Mouse (Mus musculus): ENCODE measurements around the gene Srbd1. TPM values are rescaled to one million over a fixed set of nuclear protein-coding genes. Genes with fewer than 3 reads are reported as not detected.

The Srbd1 gene
- total RNA-seq, 2 experiments from 2014 or later = 18.8 to 20.6 TPM

- DNase-seq = peak; percentile 32 to 38
Observed at GRCm38 (mm10) chr17:86144537-86145078, 367 bp downstream of the Srbd1 start.

GRCm38 (mm10) chr17:86135835-86136234, 9.1 kb downstream of the Srbd1 start:
- DNase-seq = no peak

- peak; percentile 47 to 53 for DNase-seq
Observed at GRCm38 (mm10) chr17:86134461-86134860, 10.5 kb downstream of the Srbd1 start.

DNA sequence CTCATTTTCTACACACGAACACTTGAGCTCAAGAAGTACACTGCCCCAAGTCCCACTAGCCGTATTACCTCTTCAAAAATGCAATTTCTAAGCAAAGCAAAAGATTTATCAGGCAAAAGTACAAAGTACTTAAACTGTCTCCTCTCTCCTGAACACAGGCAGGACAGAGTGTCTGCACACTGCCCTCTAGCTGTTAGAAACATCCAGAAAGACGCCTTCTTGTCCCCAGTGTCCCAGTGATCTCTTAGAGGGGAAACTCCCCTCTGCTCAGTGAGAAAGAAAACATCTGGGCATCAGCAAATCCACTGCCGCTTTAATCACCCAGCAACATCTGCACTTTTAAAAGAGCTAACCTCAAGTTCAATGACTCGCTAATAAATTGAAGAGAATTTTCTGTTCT, 12.4 kb downstream of the Srbd1 start:
- DNase-seq = peak in 1 of 2 experiments; percentile 13

- no peak for DNase-seq
Observed at GRCm38 (mm10) chr17:86128198-86128597, 16.8 kb downstream of the Srbd1 start.

GRCm38 (mm10) chr17:86125908-86126307, 19.1 kb downstream of the Srbd1 start:
- peak in 1 of 2 experiments; percentile 11 for DNase-seq

GRCm38 (mm10) chr17:86123146-86123545, 21.8 kb downstream of the Srbd1 start:
- DNase-seq = no peak

DNA sequence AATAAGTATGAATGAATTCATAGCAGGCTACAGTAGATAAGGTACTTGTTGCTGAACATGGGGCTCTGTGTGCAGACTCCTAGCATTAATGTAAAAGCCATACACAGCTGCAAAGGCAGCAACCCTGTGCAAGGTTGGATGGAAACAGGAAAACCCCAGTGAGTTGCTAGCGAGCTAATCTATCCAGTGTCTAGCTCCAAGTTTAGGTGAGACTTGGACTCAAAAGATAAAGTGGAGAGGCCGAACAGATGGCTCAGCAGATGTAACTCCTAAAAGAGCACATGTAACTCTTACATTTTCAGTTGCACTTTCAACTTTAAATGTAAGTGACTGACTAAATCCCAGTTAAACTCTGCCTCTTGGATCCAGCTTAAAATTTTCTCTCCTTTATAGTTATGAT, 48.1 kb downstream of the Srbd1 start:
- DNase-seq = no peak

GRCm38 (mm10) chr17:86093124-86093523, 51.9 kb downstream of the Srbd1 start:
- DNase-seq = no peak

- DNase-seq = no peak
Observed at GRCm38 (mm10) chr17:86091631-86092030, 53.3 kb downstream of the Srbd1 start.

GRCm38 (mm10) chr17:86089893-86090588, 54.9 kb downstream of the Srbd1 start:
- DNase-seq = no peak

GRCm38 (mm10) chr17:86087922-86088321, 57.1 kb downstream of the Srbd1 start:
- DNase-seq = no peak

GRCm38 (mm10) chr17:86086191-86086590, 58.8 kb downstream of the Srbd1 start:
- DNase-seq = no peak

DNA sequence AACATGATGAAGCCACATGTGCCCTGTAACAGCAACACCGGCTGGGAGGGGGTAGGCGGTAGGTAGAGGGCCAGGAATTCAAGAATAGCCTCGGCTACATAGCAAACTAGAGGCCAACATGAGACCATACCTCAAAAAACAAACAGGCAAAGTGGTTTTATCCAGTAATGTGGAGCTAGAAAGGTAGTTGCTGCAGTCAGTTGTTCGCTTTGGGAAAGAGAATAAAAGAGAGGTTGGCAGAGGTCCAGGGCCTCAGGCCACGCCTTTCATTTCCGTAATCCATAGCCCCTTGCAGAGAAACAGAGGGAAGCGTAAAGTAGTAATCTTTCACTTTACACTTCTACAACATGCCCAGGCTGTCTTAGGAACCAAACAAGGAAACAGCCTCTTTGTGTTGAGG, 61.8 kb downstream of the Srbd1 start:
- DNase-seq = no peak

- DNase-seq = no peak
Observed at GRCm38 (mm10) chr17:86078060-86078459, 66.9 kb downstream of the Srbd1 start.

- DNase-seq = no peak
Observed at GRCm38 (mm10) chr17:86067444-86067843, 77.5 kb downstream of the Srbd1 start.

DNA sequence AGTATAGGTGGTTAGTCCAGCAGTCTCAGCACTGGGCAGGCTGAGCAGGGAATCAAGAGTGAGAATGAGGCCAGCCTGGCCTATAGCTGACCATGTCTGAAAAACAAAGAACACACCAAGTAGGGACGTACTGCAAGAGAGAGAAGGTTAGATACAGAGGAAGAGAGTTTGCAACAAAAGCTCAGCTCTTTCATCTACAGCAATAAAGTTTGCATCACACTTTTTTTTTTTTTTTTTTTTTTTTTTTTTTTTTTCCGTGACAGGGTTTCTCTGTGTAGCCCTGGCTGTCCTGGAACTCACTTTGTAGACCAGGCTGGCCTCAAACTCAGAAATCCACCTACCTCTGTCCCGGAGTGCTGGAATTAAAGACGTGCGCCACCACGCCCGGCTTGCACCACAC, 79.1 kb downstream of the Srbd1 start:
- no peak for DNase-seq

GRCm38 (mm10) chr17:86063461-86063860, 81.5 kb downstream of the Srbd1 start:
- DNase-seq = peak; percentile 65 to 82

GRCm38 (mm10) chr17:86060911-86061310, 84.1 kb downstream of the Srbd1 start:
- DNase-seq = no peak

- no peak for DNase-seq
Observed at GRCm38 (mm10) chr17:86040221-86040984, 104.6 kb downstream of the Srbd1 start.

- DNase-seq = no peak
Observed at GRCm38 (mm10) chr17:86039741-86040140, 105.2 kb downstream of the Srbd1 start.

DNA sequence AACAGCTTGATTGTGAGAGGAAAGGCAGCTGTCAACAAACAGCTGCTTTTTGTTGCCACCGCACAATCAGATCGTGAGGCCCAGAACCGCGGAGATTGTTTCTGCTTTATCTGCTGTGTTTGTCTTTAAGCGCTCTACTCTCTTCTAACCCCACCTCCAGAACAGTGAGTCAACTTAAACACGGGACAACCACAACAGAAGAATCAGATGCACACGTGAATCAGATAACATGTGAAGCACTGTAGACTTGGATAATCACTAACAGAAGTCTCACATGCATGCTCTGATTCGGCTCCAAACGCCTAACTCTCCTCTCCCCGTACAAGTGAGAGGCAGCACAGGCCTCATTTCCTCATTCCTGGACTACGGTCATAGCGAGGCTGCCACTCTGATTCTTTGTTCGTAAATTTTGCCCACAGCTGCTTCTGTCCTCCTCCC, 106.7 kb downstream of the Srbd1 start:
- no peak for DNase-seq

DNA sequence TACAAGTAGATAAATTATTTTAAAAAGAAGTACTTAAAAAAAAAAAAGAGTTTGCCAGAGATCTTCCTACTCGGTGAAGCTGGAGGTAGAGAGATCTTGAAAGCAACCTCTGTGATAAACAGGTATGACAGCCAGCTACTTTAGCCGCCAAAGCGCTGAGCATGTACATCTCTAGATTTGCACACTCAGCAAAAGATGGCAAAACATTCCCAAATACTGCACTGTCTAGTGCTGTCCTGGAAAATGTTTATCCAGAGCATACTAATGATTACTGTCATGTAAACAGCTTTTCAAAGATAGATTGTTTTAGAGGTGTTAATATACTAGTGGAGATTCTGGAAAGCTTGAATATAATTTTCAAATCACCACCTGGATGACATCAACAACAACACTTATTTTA, 109.4 kb downstream of the Srbd1 start:
- DNase-seq = no peak
